Mouse (Mus musculus) frontal cortex, postnatal 36 days (tissue): Measurements from ENCODE around the gene Ptpn22.
"Not testable (repeated sequence)": the region's sequence is repeated elsewhere in the genome, so short reads cannot be mapped to it uniquely, and the experiment has no call there.

Experiments
- DNase-seq, 2 experiments: peaks; one replicate each; pipeline ENCODE4 v3.0.0; 2022; ENCODE audit warnings: low spot score in 2 of 2

The Ptpn22 gene

GRCm38 (mm10) chr3:103858881-103859801 is at the start of gene Ptpn22:
Ptpn22 (plus strand) TSS chr3:103859795.
- no peak for DNase-seq

GRCm38 (mm10) chr3:103809799-103810150 is 49.8 kb upstream of the Ptpn22 start:
- no peak for DNase-seq

- DNase-seq = no peak
These were observed 48.6 kb upstream of the Ptpn22 start for GRCm38 (mm10) chr3:103810967-103811366.

GRCm38 (mm10) chr3:103827548-103827947 is 32.0 kb upstream of the Ptpn22 start:
- no peak for DNase-seq

- no peak for DNase-seq
These were observed 30.6 kb upstream of the Ptpn22 start for GRCm38 (mm10) chr3:103829036-103829435.

GRCm38 (mm10) chr3:103830681-103831080 is 28.9 kb upstream of the Ptpn22 start:
- DNase-seq = not testable (repeated sequence)

GRCm38 (mm10) chr3:103831146-103831545 is 28.4 kb upstream of the Ptpn22 start:
- no peak for DNase-seq

- DNase-seq = no peak
These were observed 27.2 kb upstream of the Ptpn22 start, which contains the start of gene Bcl2l15 for GRCm38 (mm10) chr3:103832426-103832825. Bcl2l15 (plus strand) TSS chr3:103832601.

- DNase-seq = no peak
These were observed 25.6 kb upstream of the Ptpn22 start for GRCm38 (mm10) chr3:103834001-103834400.

GRCm38 (mm10) chr3:103835272-103835950 is 24.2 kb upstream of the Ptpn22 start:
- DNase-seq = no peak

- no peak for DNase-seq
These were observed 23.7 kb upstream of the Ptpn22 start for GRCm38 (mm10) chr3:103835951-103836310.

GRCm38 (mm10) chr3:103836453-103836852 is 23.1 kb upstream of the Ptpn22 start:
- no peak for DNase-seq

GRCm38 (mm10) chr3:103839711-103840110 is 19.9 kb upstream of the Ptpn22 start:
- DNase-seq = no peak

GRCm38 (mm10) chr3:103840195-103840594 is 19.4 kb upstream of the Ptpn22 start:
- not testable (repeated sequence) for DNase-seq

- DNase-seq = not testable (repeated sequence)
These were observed 18.6 kb upstream of the Ptpn22 start for GRCm38 (mm10) chr3:103840946-103841345.

- DNase-seq = no peak
These were observed 8.8 kb upstream of the Ptpn22 start for GRCm38 (mm10) chr3:103850644-103851363.

- no peak for DNase-seq
These were observed 8.1 kb upstream of the Ptpn22 start for GRCm38 (mm10) chr3:103851481-103851880.

- DNase-seq = no peak
These were observed 7.7 kb upstream of the Ptpn22 start for GRCm38 (mm10) chr3:103851882-103852281.

- peak in 1 of 2 experiments; percentile 35 for DNase-seq
These were observed 6.9 kb upstream of the Ptpn22 start for GRCm38 (mm10) chr3:103852565-103853299.

- DNase-seq = no peak
These were observed 5.8 kb upstream of the Ptpn22 start for GRCm38 (mm10) chr3:103853804-103854203.

- DNase-seq = no peak
These were observed 2.4 kb upstream of the Ptpn22 start for GRCm38 (mm10) chr3:103857036-103857805.
